Mouse (Mus musculus) heart, embryonic 15.5 days (tissue): ENCODE data around the gene Akr1c18. TPM values are rescaled to one million over a fixed set of nuclear protein-coding genes. Genes with fewer than 3 reads are reported as not detected.
"Not testable (repeated sequence)": the region's sequence is repeated elsewhere in the genome, so short reads cannot be mapped to it uniquely, and the experiment has no call there.

ENCODE experiments used
- ATAC-seq: fragments of 200-750 bp; cut with Nextera tagmentation; replicated peaks from 2 replicates; pipeline ENCODE4 v1.8.0; 2017; ENCODE audit warnings: low read depth, moderate TSS enrichment; ENCODE audit not compliant: insufficient number of reproducible peaks, insufficient read depth, low FRiP score
- H3K27ac ChIP-seq: fragments of 300-500 bp; sonication (generic); 2 replicates; pipeline ENCODE4 v1.5.1; 2015; ENCODE audit warnings: mild to moderate bottlenecking, inconsistent platforms
- H3K27me3 ChIP-seq: fragments of 300-500 bp; sonication (generic); 2 replicates; pipeline ENCODE4 v1.6.1; 2015; ENCODE audit warnings: inconsistent platforms
- H3K36me3 ChIP-seq: fragments of 300-500 bp; sonication (generic); 2 replicates; pipeline ENCODE4 v1.6.1; 2015; ENCODE audit warnings: mild to moderate bottlenecking, inconsistent platforms
- H3K4me1 ChIP-seq: fragments of 300-500 bp; sonication (generic); replicated peaks from 2 replicates; pipeline ENCODE4 v1.6.1; 2015; ENCODE audit warnings: inconsistent platforms
- H3K4me2 ChIP-seq: fragments of 300-500 bp; sonication (generic); 2 replicates; pipeline ENCODE4 v1.6.1; 2015; ENCODE audit warnings: inconsistent platforms, mild to moderate bottlenecking, moderate library complexity
- H3K4me3 ChIP-seq: fragments of 300-500 bp; sonication (generic); 2 replicates; pipeline ENCODE4 v1.5.1; 2015; ENCODE audit warnings: mild to moderate bottlenecking, inconsistent platforms
- H3K9ac ChIP-seq: fragments of 300-500 bp; sonication (generic); 2 replicates; pipeline ENCODE4 v1.6.1; 2015; ENCODE audit warnings: mild to moderate bottlenecking, inconsistent platforms
- H3K9me3 ChIP-seq: fragments of 300-500 bp; sonication (generic); replicated peaks from 2 replicates; pipeline ENCODE4 v1.6.1; 2016; ENCODE audit warnings: inconsistent platforms
- WGBS: fragments of 180-500 bp; shearing (Covaris S2); methylation state at CpG from one replicate; pipeline ENCODE4 v1.1.7; 2015; ENCODE audit warnings: mixed read lengths; 5-methylcytosine and 5-hydroxymethylcytosine counted together
- polyA plus RNA-seq: library from polyadenylated mRNA; unstranded; fragments of >200 nt; fragmentation: Nextera tagmentation; extraction: Ambion mirVana; gene quantifications from 2 replicates; pipeline ENCODE4 v1.2.1, GENCODE M21; 2015

The Akr1c18 gene
- polyA plus RNA-seq, 1 experiment from 2014 or later = 0.26 TPM

DNA sequence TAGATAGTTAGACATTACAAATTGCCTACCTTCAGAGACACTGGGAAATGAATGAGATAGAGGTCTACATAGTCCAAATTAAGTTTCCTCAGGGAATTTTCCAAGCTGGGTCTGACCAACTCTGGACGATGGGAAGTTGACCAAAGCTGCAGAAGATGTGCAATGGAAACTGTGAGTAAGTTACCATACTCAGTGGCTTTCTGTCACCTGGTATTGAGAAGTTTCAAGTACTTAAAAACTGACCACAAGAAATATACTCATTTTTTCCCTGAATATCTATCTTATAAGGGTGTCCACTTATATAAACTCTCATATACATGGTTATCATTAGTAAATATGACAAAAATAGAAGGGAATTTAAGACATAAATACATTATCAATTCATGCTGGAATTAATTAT lies 6.2 kb downstream of the Akr1c18 start:
- ATAC-seq = no peak
- H3K4me2 ChIP-seq = no peak overlapping the region

DNA sequence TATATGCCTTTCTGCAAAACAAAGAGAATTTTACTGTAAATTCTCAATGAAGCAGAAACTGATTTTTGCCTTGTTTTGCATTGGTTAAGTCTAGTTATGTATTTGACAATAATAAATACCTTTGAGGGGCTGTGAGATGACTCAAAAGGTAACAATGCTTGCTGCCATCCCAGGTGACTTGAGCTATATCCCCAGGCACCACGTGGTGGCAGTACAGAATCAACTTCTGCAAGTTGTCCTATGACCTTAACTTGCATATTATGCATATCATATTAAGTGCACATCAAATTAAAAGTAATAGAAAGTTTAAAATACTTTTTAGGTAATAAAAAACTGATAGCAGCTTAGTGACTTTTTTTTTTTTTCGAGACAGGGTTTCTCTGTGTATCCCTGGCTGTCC lies 17.4 kb downstream of the Akr1c18 start:
- no peaks in the 10 kb centered on the region for H3K36me3 ChIP-seq
- no peaks in the 10 kb centered on the region for H3K9me3 ChIP-seq
- no peaks in the 10 kb centered on the region for H3K4me1 ChIP-seq
- 34% methylated on average over 2 of the region's 2 CpGs for WGBS
- no peak overlapping the region for H3K9ac ChIP-seq
- H3K4me2 ChIP-seq = no peak overlapping the region
- no peaks in the 10 kb centered on the region for H3K27me3 ChIP-seq
- H3K27ac ChIP-seq = no peak overlapping the region
- H3K4me3 ChIP-seq = no peak overlapping the region
- no peak for ATAC-seq

More for the DNA sequence above, 6.2 kb downstream of the Akr1c18 start:
- WGBS = 61% methylated on average over 1 of the region's 1 CpGs
- no peak overlapping the region for H3K9ac ChIP-seq
- H3K9me3 ChIP-seq = no peaks in the 10 kb centered on the region
- H3K4me1 ChIP-seq = no peaks in the 10 kb centered on the region
- no peak overlapping the region for H3K27ac ChIP-seq
- no peak overlapping the region for H3K4me3 ChIP-seq
- H3K27me3 ChIP-seq = no peaks in the 10 kb centered on the region
- no peaks in the 10 kb centered on the region for H3K36me3 ChIP-seq

DNA sequence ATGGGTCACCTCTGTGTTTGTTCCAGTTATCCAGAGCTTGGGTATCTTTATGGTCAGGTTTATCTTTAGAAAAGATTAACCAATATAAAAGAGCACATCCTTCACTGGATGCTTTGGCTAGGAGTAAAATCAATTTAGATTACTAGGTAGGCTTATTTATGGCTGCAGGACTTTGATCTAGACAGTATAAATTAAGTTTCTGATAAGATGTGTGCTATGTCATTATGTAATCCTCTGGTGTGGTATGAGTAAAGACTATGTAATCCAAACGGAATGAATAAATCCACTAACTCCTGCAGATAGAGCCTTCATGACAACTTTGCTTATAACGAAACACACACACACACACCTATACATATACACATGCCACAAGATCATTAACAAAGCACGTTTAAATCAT lies 18.7 kb downstream of the Akr1c18 start:
- H3K4me2 ChIP-seq = no peak overlapping the region
- H3K4me3 ChIP-seq = no peak overlapping the region
- no peak overlapping the region for H3K27ac ChIP-seq
- H3K4me1 ChIP-seq = no peaks in the 10 kb centered on the region
- no peaks in the 10 kb centered on the region for H3K36me3 ChIP-seq
- ATAC-seq = no peak
- H3K27me3 ChIP-seq = no peaks in the 10 kb centered on the region
- no peaks in the 10 kb centered on the region for H3K9me3 ChIP-seq
- 49% methylated on average over 3 of the region's 3 CpGs for WGBS
- no peak overlapping the region for H3K9ac ChIP-seq

DNA sequence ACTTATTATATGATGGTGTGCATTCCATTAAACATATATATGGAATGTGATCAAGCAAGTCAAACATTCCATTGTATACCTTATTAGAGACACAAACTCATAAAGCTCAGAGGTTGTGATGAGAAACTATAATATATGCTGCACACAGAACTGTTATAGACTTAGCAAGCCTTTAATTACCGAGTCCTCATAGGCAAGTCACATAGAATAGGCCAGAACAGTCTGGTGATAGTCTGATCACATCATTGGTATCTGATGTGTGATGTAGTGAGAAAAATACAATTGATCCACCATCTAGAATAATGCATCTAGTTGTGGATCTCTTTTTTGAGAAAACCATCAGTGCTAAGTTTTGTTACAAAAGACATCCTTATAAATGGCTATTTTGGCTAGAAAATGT lies 19.1 kb downstream of the Akr1c18 start:
- no peak overlapping the region for H3K9ac ChIP-seq
- WGBS = 71% methylated on average over 1 of the region's 1 CpGs
- no peak for ATAC-seq
- no peak overlapping the region for H3K4me3 ChIP-seq
- H3K27me3 ChIP-seq = no peaks in the 10 kb centered on the region
- H3K27ac ChIP-seq = no peak overlapping the region
- H3K9me3 ChIP-seq = no peaks in the 10 kb centered on the region
- no peak overlapping the region for H3K4me2 ChIP-seq
- no peaks in the 10 kb centered on the region for H3K36me3 ChIP-seq
- H3K4me1 ChIP-seq = no peaks in the 10 kb centered on the region

DNA sequence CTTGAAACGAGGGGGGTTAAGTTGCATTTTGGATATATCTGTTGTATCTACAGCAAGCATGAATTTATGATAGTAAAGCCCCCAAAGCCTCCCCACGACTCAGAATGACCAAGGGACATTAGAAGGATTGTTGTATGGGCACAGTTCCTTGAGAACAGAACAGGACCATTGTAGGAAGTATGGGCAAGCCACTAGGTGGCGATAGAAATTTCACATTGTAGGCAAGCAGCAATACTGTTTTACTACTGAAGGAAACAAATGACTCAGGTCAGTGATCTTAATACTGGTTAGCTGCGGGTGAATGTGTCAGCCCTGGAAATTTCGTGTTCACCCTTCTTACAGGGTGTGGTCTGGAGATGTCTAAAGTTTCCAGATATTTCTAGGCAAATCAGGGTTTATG lies 21.4 kb downstream of the Akr1c18 start:
- no peaks in the 10 kb centered on the region for H3K27me3 ChIP-seq
- WGBS = 31% methylated on average over 5 of the region's 5 CpGs
- no peak overlapping the region for H3K4me3 ChIP-seq
- ATAC-seq = no peak
- no peak overlapping the region for H3K9ac ChIP-seq
- H3K4me2 ChIP-seq = no peak overlapping the region
- no peaks in the 10 kb centered on the region for H3K36me3 ChIP-seq
- H3K27ac ChIP-seq = no peak overlapping the region
- no peaks in the 10 kb centered on the region for H3K9me3 ChIP-seq
- no peaks in the 10 kb centered on the region for H3K4me1 ChIP-seq

DNA sequence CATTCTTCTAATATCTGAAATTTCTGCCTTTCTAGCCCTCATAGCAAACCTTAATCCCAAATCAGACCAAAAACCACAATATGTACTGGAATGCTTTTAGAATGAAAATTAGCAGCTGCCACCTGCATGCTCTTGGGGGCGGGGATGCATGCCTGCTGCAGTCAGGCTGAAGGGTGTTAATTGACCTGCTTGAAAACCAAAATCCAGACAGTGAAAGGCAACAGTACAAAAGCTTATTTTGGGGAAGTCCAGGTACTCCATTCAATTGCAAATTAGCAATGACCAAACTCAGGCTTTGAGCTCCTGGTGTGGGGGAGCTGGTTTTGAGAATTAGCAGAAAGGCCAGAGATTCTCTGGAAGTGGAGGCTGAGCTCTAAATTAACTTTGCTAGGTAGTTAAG lies 24.6 kb downstream of the Akr1c18 start:
- not testable (repeated sequence) for H3K9me3 ChIP-seq, H3K27ac ChIP-seq, H3K4me2 ChIP-seq, H3K4me1 ChIP-seq, H3K4me3 ChIP-seq, H3K27me3 ChIP-seq, ATAC-seq, H3K36me3 ChIP-seq, H3K9ac ChIP-seq
- 82% methylated on average over 1 of the region's 1 CpGs for WGBS

DNA sequence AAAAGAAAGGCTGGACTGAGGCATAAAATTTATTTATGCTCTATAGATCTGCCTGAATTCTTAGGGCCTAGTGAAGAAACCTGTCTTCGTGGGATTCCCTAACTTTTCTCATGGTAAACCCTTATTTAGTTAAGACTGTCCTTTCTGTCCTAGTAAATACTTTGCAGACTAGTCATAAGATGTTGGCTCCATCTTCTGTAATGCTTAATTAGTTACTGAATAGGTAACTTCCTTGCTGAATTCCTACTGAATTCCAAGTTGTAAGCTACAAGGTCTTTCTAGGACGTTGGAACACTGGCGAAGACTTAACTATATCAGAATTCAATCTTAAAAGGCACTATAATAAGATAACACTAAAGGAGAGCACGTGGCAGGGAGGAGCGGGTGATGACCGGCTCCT lies 26.0 kb downstream of the Akr1c18 start:
- H3K27me3 ChIP-seq, H3K36me3 ChIP-seq, ATAC-seq, H3K9me3 ChIP-seq, H3K27ac ChIP-seq, H3K4me2 ChIP-seq, H3K4me3 ChIP-seq, H3K9ac ChIP-seq, H3K4me1 ChIP-seq: not testable (repeated sequence)
- 91% methylated on average over 6 of the region's 6 CpGs for WGBS

DNA sequence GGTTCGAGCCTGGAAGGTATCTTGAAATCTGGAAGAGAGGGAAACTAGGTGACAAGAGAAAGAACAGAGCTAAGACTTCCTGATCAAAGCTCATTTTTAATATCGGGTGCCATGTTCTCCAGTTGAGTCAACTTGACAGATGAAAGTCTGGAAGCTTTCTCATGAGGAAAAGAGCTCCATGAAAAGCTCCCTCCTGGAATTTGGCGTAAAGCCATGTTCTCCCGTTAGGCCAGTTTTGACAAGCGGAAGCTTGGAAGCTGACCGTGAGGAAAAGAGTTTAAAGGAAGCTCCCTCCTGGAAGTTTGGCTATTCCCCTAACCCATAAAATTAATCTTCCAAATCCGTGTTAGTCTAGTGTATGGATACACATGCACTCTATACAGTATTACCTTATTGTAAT lies 27.3 kb downstream of the Akr1c18 start:
- ATAC-seq = no peak
- whole genome bisulfite sequencing = 59% methylated on average over 7 of the region's 7 CpGs
- Histone ChIP-seq H3K27me3 (no peaks in the 10 kb centered on the region), H3K27ac (no peak overlapping the region), H3K4me1 (no peaks in the 10 kb centered on the region), H3K36me3 (no peaks in the 10 kb centered on the region), H3K4me2 (no peak overlapping the region), H3K9ac (no peak overlapping the region), H3K9me3 (no peaks in the 10 kb centered on the region), H3K4me3 (no peak overlapping the region)

DNA sequence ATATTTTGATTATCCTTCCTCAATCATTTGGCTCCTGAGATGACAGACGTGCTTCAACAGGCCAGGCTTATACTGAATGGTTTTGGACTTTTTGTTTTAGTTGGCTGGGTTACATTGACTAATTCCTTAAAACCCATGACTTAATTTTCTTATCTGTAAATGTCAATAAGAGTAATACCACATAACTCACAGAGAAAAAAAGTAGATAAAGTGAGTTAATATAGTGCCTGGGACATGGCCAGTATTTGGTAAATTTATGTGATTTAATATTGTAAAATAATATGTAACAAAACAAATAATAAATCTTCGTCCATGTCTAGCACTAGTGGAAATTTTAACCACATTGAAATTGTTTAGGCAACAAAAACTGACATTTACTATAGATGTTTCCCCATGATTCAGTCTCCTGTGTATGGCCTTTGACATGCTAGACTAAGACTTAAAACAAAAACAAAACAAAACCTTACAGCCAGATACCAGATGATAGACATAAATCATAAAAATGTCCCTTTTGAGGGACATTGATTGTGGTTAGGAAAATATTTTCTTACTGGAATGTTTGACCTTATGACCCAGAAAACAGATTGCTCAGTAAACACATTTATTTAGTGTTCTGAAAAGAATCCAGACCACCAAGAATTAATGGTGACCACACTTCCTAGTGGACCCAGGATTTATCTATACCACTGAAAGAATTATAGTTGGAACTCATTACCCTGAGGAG lies 31.1 kb downstream of the Akr1c18 start:
- no peaks in the 10 kb centered on the region for H3K9me3 ChIP-seq
- no peak overlapping the region for H3K4me3 ChIP-seq
- WGBS = 42% methylated on average over 2 of the region's 2 CpGs
- no peak for ATAC-seq
- no peaks in the 10 kb centered on the region for H3K36me3 ChIP-seq
- H3K4me2 ChIP-seq = no peak overlapping the region
- H3K4me1 ChIP-seq = no peaks in the 10 kb centered on the region
- H3K27ac ChIP-seq = no peak overlapping the region
- no peaks in the 10 kb centered on the region for H3K27me3 ChIP-seq
- H3K9ac ChIP-seq = no peak overlapping the region

DNA sequence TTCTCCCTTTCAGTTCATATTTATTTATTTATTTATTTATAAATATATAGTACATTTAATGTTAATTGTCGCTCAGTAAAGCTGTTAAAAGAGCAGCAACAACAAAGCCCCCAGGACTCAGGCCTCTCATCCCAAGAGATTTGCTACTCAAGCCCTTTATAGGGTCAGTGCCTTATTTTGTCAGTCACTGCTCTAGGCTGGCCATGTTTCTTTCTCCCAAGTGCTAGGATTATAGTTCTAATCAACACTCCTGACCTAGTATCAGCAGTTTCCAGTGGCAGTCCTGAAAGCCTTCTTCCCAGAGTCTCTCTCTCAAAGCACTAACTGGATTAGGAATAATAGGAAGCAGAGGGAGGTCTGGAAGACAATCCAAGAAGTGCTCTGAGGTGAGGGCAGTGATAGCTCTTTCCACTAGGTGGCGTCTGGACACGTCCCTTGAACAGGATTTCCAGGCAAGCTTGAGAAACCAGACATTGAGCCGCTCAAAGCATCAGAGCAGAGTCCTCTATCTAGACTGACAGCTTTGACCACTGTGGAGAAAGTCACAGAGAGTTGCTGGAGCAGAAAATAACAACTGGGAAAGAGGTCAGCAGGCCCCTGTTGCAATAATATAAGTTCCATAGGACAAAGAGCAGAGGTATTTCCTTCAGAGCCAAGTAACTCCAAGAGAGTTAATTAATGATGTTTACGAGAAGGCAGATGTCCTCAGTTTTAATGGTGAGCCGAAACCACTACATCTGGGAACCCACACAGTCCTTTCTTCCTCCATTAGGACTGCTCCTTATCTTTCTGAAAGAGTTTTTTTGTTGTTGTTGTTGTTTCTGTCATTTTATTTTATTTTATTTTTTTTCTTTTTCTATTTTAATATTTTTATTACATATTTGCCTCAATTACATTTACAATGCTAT lies 39.9 kb downstream of the Akr1c18 start:
- no peak for ATAC-seq
- Histone ChIP-seq H3K9me3 (no peaks in the 10 kb centered on the region), H3K27me3 (no peaks in the 10 kb centered on the region), H3K4me3 (no peak overlapping the region), H3K27ac (no peak overlapping the region), H3K9ac (no peak overlapping the region), H3K4me2 (no peak overlapping the region), H3K4me1 (no peaks in the 10 kb centered on the region), H3K36me3 (no peaks in the 10 kb centered on the region)
- WGBS = 31% methylated on average over 6 of the region's 6 CpGs

DNA sequence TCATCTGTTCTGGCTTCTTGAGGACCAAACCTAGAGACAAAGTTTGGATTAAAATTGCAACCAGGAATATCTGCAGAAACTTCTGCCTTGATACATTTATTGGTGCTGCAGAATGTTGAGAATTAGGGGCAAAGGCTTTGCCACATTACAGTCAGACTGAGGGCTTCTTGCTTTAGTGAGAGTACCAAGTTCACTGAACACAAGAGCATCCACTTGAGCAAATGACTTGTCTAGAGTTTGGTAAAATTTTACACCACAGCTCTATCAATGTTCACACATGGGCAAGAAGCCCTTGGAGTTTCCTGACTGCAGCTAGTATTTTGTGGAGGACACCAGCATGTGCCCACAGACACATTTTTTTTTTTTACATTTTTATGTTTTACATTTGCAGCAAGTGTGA lies 47.7 kb downstream of the Akr1c18 start:
- no peaks in the 10 kb centered on the region for H3K36me3 ChIP-seq
- no peaks in the 10 kb centered on the region for H3K4me1 ChIP-seq
- H3K27ac ChIP-seq = no peak overlapping the region
- no peak overlapping the region for H3K4me3 ChIP-seq
- H3K4me2 ChIP-seq = no peak overlapping the region
- no peak for ATAC-seq
- H3K9ac ChIP-seq = no peak overlapping the region
- no peaks in the 10 kb centered on the region for H3K27me3 ChIP-seq
- H3K9me3 ChIP-seq = no peaks in the 10 kb centered on the region

DNA sequence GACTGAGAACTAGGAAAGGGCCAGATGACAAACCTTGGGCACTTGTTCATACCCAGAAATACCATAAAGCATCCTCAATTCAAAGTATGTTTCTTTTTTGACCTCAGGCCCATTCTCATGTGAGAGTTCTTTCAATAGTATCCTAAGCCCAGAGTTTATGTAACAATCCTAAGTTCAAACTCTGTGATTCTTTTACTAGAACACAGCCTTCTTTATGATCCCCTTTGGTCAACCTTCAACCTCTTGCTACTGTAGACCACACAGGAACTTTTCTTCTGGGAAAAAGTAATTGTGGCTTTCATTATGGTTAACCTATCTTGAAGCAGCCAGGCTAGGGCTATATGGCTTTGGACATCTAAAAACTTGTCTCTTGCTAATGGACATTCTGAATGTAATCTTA lies 48.8 kb downstream of the Akr1c18 start:
- ATAC-seq = no peak
- no peak overlapping the region for H3K4me3 ChIP-seq
- no peak overlapping the region for H3K9ac ChIP-seq
- no peaks in the 10 kb centered on the region for H3K9me3 ChIP-seq
- no peaks in the 10 kb centered on the region for H3K4me1 ChIP-seq
- H3K27me3 ChIP-seq = no peaks in the 10 kb centered on the region
- no peaks in the 10 kb centered on the region for H3K36me3 ChIP-seq
- H3K27ac ChIP-seq = no peak overlapping the region
- H3K4me2 ChIP-seq = no peak overlapping the region
